Mouse (Mus musculus) intestine, postnatal 0 days (tissue): ENCODE results near the gene Iqck. TPM values are rescaled to one million over a fixed set of nuclear protein-coding genes. Genes with fewer than 3 reads are reported as not detected.

Source experiments
- ATAC-seq: fragments of 200-750 bp; cut with Nextera tagmentation; 2 replicates; pipeline ENCODE4 v1.8.0; 2017; ENCODE audit warnings: mild to moderate bottlenecking, moderate TSS enrichment, moderate library complexity
- H3K27ac ChIP-seq: fragments of 300-500 bp; sonication (generic); 2 replicates; pipeline ENCODE4 v1.5.1; 2014; ENCODE audit warnings: mild to moderate bottlenecking, low read depth, low read length, moderate library complexity
- H3K27me3 ChIP-seq: fragments of 300-500 bp; sonication (generic); replicated peaks from 2 replicates; pipeline ENCODE4 v1.6.1; 2014; ENCODE audit warnings: low read length, mixed read lengths; ENCODE audit not compliant: control insufficient read depth, insufficient read depth
- H3K36me3 ChIP-seq: fragments of 300-500 bp; sonication (generic); 2 replicates; pipeline ENCODE4 v1.6.1; 2014; ENCODE audit warnings: mild to moderate bottlenecking, moderate library complexity; ENCODE audit not compliant: control insufficient read depth, insufficient read depth
- H3K4me1 ChIP-seq: fragments of 300-500 bp; sonication (generic); replicated peaks from 2 replicates; pipeline ENCODE4 v1.6.1; 2014; ENCODE audit warnings: antibody characterized with exemption, low read length, mixed read lengths; ENCODE audit not compliant: control insufficient read depth, insufficient read depth
- H3K4me2 ChIP-seq: fragments of 300-500 bp; sonication (generic); replicated peaks from 2 replicates; pipeline ENCODE4 v1.6.1; 2014; ENCODE audit warnings: low read depth, mild to moderate bottlenecking, moderate library complexity
- H3K4me3 ChIP-seq: fragments of 300-500 bp; sonication (generic); 2 replicates; pipeline ENCODE4 v1.5.1; 2014; ENCODE audit warnings: low read depth, low read length
- H3K9ac ChIP-seq: fragments of 300-500 bp; sonication (generic); 2 replicates; pipeline ENCODE4 v1.6.1; 2014; ENCODE audit warnings: mild to moderate bottlenecking, low read depth, low read length
- H3K9me3 ChIP-seq: fragments of 300-500 bp; sonication (generic); 2 replicates; pipeline ENCODE4 v1.6.1; 2016; ENCODE audit warnings: mixed run types; ENCODE audit not compliant: control insufficient read depth
- CTCF ChIP-seq: sonication (generic); IDR thresholded peaks from 2 replicates; pipeline ENCODE4 v1.5.1; 2016; ENCODE audit warnings: low read depth, mild to moderate bottlenecking, control low read depth, antibody characterized with exemption, moderate library complexity
- WGBS: fragments of 180-500 bp; shearing (Covaris S2); extraction: QIAGEN DNeasy Blood & Tissue Kit; methylation state at CpG from one replicate; pipeline ENCODE4 v1.1.7; 2014; 5-methylcytosine and 5-hydroxymethylcytosine counted together
- polyA plus RNA-seq: library from polyadenylated mRNA; unstranded; fragments of >200 nt; fragmentation: Nextera tagmentation; extraction: Ambion mirVana; gene quantifications from 2 replicates; pipeline ENCODE4 v1.2.1, GENCODE M21; 2015

Iqck gene
- polyA plus RNA-seq: 0.83 and 1.1 TPM in 2 replicates

DNA sequence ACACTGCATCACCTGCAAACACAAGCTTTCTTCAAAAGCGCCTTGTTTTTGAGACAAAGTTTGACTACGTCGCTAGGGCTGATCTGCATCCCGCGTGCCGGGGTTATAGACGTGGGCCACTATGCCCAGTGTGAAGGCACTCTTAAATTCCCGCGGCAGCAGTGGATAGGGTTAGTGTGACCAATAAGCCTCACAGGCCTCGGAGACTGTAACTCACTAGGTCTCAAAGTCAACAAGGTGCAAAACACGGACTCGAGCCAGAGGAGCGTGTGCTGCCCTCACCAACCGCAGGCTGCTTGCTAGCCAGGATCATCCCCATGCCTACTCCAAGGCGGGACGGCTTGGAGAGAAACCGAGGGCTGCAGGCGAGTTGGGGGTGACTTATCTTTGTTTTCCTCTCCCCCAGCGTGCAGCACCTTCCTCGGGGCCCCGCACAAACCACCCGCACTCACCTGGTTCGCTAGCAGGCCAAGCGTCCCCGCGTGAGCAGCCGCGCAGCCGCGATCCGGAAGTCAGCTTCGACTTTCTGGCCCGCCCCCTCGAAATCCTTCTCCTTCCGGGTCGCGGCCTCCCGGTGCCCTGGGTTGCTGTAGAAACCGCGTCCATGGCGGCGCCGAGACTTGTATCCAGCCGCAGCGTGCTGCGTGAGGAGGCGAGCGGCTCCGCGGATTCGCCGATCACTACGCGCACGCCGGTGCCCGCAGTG lies at the start of gene Iqck:
Gene Iqck, plus strand, starts transcription at position 582 of the 706 bp plus-strand sequence.
- Histone ChIP-seq H3K27ac (peak within 1 kb of the TSS; percentile 50; the same call in 1 of the 2 replicates), H3K9ac (peak within 1 kb of the TSS; percentile 47), H3K36me3 (peaks cover 12% of the 10 kb centered on the region), H3K4me1 (0 out of 2 replicates have a peak, but pooled peaks cover 2% of the 10 kb centered on the region), H3K9me3 (no peaks in the 10 kb centered on the region), H3K4me3 (peak within 1 kb of the TSS; percentile 90), H3K4me2 (peak within 1 kb of the TSS; percentile 92), H3K27me3 (no peaks in the 10 kb centered on the region)
- under 1% methylated on average over 57 of the region's 57 CpGs for WGBS
- peak; percentile 96 for ATAC-seq
- no peak for TF ChIP-seq CTCF

DNA sequence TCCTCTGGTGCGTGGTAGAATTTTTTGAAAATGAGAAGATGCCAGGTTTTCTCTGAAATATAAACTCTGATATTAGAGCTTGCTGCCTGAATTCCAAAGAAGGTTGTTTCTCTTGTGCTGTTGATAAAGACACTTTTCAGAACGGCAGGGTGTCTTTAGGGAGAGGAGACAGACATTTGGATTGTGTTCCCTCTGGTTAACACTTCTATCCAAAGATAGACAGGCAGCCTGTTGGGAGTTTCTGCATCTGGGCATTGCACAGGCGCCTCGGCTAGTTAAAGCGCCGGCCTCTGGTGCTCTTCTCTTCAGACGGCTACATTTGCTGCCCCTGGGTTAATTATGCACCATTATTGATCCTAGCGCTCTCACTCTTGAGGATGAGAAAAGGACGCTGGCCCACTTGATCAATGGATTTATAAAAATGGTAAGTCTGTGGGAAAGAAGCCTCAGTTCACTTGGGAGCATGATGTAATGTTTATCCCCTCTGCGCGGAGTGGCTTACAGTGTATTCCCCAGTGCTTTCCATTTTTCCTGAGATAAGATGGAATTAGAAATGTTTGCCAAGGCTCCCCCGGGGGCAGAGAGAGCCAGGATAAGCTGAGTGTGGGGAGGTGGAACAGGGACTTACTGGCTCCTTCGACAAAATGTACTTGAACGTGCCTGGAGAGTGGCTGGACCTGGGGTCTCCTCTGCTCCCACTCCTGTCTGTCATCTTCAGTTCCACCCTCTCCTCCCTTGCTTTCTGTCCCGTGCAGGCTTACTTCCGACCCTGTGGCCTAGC lies 48.7 kb upstream of the Iqck start:
- no peak for TF ChIP-seq CTCF
- 53% methylated on average over 16 of the region's 16 CpGs for WGBS
- Histone ChIP-seq H3K9ac (no peak overlapping the region), H3K4me3 (no peak overlapping the region), H3K27ac (no peak overlapping the region), H3K4me2 (no peak overlapping the region), H3K4me1 (no peaks in the 10 kb centered on the region), H3K9me3 (no peaks in the 10 kb centered on the region), H3K36me3 (peaks cover 53% of the 10 kb centered on the region), H3K27me3 (no peaks in the 10 kb centered on the region)
- no peak for ATAC-seq

DNA sequence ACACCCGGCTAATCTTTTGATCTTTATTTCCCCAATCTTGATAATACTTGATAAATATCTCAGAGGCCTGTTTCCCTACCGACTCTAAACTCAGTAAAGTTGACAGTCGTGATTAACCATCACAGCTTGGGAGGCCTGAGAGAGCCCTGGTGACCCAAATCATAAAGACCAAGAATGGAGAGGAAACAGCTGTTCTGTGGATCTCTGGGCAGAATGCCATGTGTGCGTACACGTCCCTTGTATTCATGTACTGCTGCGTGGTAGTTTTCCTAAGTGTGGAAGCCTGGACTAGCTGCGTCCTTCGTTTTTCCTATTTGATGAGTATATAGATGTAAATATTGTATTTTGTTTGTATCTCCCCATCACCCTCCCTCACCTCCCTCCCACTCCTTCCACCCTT lies 47.7 kb upstream of the Iqck start:
- no peaks in the 10 kb centered on the region for H3K4me1 ChIP-seq
- no peak overlapping the region for H3K9ac ChIP-seq
- TF ChIP-seq CTCF: no peak
- H3K9me3 ChIP-seq: no peaks in the 10 kb centered on the region
- H3K4me3 ChIP-seq: no peak overlapping the region
- H3K36me3 ChIP-seq: peaks cover 48% of the 10 kb centered on the region; the same call in 1 of the 2 replicates
- WGBS: 55% methylated on average over 8 of the region's 8 CpGs
- no peaks in the 10 kb centered on the region for H3K27me3 ChIP-seq
- ATAC-seq: no peak
- no peak overlapping the region for H3K4me2 ChIP-seq
- H3K27ac ChIP-seq: no peak overlapping the region

DNA sequence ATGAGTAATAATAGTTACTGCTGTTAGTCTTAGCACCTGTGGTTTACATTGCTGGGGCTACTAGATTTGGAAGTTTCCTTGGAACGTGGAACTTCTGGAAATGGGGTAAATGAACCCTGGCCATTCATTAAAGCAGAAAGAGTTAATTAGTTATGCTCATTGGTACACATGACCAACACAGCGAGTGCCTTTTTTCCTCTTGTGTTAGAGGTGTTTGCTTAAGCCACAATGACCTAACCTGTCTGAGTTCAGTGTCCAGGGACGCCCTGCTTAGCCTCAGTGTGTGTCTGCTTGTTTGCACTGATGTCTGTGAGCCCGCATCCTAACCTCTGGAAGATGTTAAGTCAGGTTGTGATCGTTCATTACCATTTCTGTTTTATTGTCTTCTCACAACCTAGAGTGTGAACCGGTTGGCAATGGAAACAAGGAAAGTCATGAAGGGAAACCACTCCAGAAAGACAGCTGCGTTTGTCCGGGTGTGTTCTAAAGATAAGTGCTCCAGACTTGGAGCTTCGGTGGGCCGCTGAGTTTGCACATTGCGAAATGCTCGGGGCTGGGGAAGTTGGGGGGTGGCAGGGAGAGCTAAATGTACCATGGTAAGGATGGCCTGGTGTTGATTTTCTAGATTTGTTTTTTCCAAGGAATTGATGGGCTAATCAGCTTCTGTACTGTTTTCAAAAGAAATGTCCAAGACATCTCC lies 44.0 kb upstream of the Iqck start:
- 59% methylated on average over 12 of the region's 12 CpGs for WGBS
- H3K4me2 ChIP-seq: no peak overlapping the region
- no peak overlapping the region for H3K27ac ChIP-seq
- no peak for TF ChIP-seq CTCF
- no peaks in the 10 kb centered on the region for H3K4me1 ChIP-seq
- ATAC-seq: no peak
- peaks cover 59% of the 10 kb centered on the region for H3K36me3 ChIP-seq
- no peak overlapping the region for H3K4me3 ChIP-seq
- no peak overlapping the region for H3K9ac ChIP-seq
- H3K27me3 ChIP-seq: no peaks in the 10 kb centered on the region
- H3K9me3 ChIP-seq: no peaks in the 10 kb centered on the region

DNA sequence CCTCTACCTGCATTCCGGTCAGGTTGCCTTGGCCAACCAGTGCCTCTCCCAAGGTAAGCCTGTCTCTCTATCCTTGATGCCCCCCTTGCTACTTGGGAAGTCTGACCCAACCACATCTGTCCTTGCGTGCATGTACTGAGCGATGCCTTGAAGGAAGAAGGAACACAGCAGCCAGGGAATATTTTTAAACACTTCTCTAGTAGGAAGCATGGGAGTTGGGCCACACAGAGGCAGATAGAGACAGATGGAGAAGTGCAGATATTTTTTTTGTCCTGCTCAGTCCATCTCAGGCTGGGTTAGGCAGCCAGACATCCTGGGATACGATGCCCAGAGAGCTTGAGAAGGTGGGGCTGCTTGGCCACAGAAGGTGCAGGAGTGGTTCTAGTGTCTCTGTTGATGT lies 42.0 kb upstream of the Iqck start:
- no peak overlapping the region for H3K4me2 ChIP-seq
- peaks cover 66% of the 10 kb centered on the region for H3K36me3 ChIP-seq
- no peaks in the 10 kb centered on the region for H3K27me3 ChIP-seq
- H3K4me3 ChIP-seq: no peak overlapping the region
- H3K9me3 ChIP-seq: no peaks in the 10 kb centered on the region
- no peak for ATAC-seq
- H3K27ac ChIP-seq: no peak overlapping the region
- H3K9ac ChIP-seq: no peak overlapping the region
- no peaks in the 10 kb centered on the region for H3K4me1 ChIP-seq
- no peak for TF ChIP-seq CTCF
- WGBS: 92% methylated on average over 4 of the region's 4 CpGs

DNA sequence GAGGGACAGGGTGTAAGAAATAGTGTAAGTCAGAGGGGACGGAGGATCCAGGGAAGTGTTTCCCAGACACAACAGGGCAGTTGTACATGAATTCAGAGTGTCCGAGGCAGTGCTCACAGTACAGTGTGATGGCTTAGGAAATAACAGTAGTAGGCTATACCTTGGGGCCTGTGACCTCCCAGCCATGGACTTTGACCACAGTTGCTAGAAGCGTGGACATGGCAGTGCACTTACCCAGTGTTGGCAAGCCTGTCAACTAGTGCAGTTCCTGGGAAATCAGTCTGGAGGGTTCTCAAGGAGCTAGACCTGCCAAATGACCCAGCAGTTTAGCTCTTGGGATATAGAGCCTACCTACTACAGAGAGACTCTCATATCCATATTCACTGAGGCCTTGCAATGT lies 39.3 kb upstream of the Iqck start:
- H3K4me3 ChIP-seq: no peak overlapping the region
- H3K9ac ChIP-seq: no peak overlapping the region
- H3K27ac ChIP-seq: no peak overlapping the region
- no peak for TF ChIP-seq CTCF
- H3K9me3 ChIP-seq: no peaks in the 10 kb centered on the region
- no peaks in the 10 kb centered on the region for H3K27me3 ChIP-seq
- no peak overlapping the region for H3K4me2 ChIP-seq
- no peaks in the 10 kb centered on the region for H3K4me1 ChIP-seq
- peaks cover 60% of the 10 kb centered on the region for H3K36me3 ChIP-seq
- ATAC-seq: no peak
- WGBS: 76% methylated on average over 3 of the region's 3 CpGs
